Mouse (Mus musculus) embryo, embryonic 11 days (tissue): ENCODE data around the gene Arrdc5.

Experiments
- DNase-seq: peaks from one replicate; pipeline ENCODE4 v3.0.0-alpha.2; 2015

Gene Arrdc5

DNA sequence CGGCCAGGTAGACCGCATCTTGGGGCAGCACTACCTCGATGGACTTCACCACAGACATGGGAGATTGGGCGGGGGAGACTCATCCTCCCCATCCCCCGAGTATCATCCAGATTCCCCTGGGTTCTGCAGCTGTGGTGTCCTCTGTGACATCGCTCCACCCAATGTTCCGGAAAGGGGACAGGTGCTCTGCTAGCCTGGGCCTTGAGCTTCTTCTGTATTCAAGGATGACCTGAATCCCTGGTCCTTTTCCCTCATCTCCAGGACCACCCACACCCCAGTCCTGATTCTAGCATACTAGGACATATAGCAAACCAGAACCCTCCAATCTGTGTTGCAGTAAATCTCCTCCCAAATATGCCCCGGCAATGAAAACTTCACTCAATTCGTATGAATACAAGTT lies at the start of gene Arrdc5:
Gene Arrdc5 (minus strand): TSS at position 101 of the 400 bp plus-strand sequence.
- DNase-seq, result no peak

DNA sequence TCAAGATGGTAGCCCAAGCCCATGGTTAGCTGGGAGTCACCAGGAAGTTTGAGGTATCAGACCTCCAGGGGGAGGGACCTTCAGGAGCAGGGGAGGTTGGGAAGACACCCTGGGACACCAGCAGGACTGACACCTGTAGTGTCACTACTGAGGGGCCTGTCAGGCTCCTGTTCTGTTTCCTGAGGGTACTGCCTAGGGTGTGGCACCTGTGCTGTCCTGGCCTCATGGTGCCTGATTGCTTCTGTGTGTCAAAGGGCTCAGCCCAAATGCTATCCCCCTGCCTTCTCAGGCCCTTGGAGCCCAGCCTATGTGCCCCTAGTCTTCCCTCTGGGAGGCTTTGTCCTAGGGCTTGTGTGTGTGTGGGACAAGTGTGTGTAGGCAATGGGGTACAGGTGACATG lies 48.5 kb upstream of the Arrdc5 start:
- DNase-seq, result no peak

DNA sequence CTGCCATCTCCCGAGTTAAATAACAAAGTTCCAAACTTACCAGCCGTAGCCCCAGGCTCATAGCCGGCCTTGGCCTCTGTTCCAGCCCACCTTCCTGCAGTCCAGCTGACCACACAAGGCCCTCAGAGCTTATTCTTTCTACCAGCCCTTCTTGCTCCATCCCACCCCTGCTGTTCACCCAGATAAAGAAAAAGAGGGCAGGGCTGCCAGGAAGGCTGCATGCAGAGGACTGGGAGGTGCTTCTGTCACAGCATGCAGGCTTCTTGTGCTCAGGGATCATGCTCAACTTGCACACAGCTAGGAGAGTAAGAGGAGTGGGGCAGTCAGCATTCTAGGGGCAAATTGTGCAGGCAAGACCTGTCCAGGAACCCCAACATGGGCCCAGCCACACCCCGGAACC lies 48.0 kb upstream of the Arrdc5 start:
- DNase-seq, result no peak

DNA sequence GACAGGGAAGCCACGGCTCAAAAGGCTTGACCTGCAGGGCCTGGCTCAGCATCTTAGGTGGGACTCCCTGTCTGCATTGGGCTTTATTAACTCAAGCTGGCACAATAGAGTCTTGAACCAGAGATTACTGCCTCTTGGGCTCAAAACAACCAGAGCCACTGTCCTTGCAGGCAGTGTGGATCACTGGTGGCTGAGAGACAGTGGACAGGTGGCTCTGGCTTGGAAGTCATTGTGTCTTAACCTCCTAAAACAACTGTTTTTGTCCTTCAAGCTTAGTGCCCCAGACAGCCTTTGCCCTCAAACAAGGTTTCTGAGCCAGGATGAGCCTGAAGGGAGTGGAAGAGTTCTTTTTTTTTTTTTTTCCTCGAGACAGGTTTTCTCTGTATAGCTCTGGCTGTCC lies 45.3 kb upstream of the Arrdc5 start:
- no peak for DNase-seq

DNA sequence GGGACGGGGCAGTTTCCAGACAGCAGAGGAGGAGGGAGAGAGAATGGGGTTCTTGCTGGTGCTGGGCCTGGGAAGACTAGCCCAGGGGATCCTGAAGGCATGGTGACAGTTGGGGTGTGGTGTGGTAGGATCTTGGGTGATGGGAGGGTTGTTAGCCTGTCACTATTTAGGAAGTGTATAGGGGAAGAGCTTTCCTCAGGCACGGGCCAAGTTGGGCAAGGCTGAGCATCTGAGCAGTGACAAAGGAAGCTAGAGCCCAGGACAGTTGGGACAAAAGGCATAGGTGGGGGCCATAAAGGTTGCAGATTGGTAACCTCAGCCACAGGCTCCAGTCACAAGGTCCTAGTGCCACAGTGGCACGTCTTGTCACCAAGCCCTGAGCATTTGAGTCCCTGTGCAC lies 43.4 kb upstream of the Arrdc5 start:
- no peak for DNase-seq

DNA sequence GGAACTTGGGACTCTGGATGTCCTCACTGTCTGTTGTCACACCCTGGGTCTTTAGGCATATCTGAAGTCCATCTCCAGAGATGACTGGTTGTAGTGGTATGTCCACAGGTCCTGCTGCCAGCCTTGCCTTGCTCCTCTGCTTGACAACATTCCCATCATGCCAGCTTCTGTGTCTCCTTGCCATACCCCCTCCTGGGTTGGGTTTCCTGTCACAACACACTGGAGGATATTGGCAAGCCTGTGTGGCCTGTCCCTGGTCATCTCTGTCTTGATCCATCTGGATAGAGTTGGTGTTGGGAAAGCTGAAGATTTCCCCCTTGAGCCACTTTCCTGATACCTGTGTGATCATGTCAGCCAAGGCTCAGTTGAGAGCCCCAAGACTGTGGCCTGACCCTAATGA lies 40.6 kb upstream of the Arrdc5 start:
- DNase-seq, result no peak

DNA sequence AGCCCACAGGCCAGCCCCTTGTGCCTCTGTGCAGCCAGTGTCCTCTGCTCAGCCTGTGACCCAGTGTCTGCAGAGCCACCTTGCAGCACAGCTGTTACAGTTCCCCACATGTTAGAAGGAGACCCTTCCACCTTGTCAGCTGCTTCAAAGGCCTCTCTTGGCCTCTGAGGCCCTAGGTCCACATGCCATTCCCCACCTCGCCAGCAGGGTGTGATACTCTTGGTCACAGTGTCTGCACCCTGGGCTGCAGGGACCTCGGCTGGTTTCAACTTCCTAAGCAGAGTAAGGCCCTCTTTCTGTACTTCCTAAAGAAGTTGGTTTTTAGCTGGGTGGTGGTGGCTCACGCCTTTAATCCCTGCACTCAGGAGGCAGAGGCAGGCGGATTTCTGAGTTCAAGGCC lies 38.8 kb upstream of the Arrdc5 start:
- peak; percentile 47 for DNase-seq

DNA sequence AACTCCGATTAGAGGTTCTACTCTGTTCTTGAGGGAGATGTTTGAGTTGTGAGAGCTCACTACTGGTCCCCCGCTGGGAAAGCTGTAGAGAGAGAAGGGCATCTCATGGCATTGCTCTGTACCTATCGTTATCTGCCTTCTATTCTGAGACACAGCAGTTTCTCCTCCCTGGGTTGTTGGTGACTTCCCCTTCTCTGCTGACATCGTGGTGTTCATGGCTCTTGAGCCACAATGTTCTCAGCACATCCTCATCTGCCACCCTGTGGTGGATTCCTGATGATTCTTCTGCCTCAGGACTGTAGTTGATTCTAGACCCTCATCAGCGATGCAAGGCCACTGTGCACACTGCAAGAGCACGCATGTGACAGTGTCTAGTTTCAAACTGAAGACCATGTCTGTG lies 37.7 kb upstream of the Arrdc5 start:
- no peak for DNase-seq

DNA sequence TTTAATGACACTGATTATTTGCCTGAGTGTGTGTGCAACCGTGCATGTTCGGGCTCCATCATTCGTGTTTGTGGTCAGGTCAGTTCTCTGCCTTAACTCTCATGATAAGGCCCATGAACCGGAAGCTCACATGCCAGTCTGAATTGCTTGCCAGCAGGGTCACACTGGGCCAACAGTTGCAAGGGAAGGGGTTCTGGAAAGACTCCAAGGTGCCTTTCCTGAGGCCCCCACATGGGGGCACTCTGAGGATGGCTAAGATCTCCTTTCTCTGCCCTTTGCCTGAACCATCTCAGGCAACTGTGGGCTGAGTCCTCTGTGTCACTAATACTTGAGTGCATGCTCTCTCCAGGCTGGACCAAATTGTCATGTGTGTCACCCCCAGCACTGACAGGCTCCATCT lies 37.1 kb upstream of the Arrdc5 start:
- peak; percentile 55 for DNase-seq

DNA sequence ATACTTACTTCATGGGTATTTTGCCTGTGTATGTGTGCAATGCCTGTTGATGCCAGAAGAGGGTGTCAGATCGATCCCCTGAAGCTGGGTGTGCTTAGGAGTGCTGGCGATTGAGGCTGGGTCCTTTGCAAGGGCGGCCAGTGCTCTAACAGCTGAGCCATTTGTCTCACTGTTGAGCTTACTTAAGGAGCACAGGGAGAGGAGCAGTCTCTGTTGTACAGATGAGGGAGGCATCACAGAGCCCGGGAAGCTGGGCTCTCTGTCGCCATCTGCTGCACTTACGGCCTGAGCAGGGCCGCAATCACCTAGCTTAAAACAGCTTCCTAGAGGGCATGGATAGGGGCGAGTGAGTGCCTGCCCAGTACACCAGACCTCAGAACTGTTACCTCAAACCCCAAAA lies 32.9 kb upstream of the Arrdc5 start:
- peak; percentile 34 for DNase-seq

DNA sequence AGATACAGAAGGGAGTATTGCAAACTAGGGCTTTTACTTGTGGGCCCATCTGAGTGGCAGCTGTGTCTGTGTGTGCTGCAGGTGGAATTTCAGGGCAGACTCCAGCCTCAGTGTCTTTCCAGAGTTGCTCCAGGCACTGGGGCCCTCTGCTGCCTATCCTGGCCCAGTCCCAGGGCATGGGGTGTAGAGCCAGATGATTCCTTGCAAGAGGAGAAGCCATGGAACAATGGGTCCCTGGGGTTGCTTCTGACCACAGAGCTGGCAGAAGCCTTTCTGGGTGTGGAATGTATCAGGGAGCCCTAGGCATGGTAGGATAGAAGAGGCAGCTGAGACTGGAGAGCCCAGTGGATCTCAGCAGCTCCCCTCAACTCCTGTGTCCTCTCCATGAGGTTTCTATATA lies 31.2 kb upstream of the Arrdc5 start:
- no peak for DNase-seq

DNA sequence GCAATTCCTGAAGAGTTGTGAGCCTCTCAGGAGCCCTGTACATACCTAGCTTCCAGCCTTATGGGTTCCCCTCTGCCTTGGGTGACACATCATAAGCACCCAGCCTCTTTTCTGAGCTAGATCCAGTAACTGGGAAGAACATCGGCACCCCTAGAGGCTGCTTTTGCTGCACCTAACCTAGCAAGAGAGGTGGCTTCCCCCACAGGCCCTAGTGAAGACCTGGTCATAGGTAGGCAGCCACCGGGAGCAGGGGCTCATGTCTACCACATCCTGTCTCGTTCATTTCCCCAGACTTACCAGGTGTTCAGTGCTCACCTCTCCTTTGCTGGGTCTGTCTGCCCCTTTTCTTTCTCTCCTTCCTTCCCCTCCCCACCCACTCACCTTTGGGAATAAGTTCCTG lies 30.3 kb upstream of the Arrdc5 start:
- no peak for DNase-seq

DNA sequence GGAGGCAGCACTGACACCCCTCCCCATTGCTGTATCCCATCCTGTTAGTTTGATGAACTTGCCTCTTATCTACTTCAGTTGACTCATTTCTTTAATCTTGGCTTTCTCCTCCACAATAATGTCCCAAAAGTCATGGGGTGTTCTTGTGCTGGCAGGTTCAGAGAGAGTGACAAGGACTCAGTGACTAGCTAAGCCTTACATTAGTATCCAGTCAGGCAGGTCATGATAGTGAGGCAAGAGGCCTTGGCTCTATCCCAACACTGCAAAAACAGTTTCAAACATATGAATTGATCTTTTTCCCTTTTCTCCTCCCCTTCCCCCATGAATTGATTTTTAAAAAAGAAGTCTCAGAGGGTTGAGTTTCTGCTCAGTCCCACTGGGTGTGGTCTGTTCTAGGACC lies 29.2 kb upstream of the Arrdc5 start:
- no peak for DNase-seq

DNA sequence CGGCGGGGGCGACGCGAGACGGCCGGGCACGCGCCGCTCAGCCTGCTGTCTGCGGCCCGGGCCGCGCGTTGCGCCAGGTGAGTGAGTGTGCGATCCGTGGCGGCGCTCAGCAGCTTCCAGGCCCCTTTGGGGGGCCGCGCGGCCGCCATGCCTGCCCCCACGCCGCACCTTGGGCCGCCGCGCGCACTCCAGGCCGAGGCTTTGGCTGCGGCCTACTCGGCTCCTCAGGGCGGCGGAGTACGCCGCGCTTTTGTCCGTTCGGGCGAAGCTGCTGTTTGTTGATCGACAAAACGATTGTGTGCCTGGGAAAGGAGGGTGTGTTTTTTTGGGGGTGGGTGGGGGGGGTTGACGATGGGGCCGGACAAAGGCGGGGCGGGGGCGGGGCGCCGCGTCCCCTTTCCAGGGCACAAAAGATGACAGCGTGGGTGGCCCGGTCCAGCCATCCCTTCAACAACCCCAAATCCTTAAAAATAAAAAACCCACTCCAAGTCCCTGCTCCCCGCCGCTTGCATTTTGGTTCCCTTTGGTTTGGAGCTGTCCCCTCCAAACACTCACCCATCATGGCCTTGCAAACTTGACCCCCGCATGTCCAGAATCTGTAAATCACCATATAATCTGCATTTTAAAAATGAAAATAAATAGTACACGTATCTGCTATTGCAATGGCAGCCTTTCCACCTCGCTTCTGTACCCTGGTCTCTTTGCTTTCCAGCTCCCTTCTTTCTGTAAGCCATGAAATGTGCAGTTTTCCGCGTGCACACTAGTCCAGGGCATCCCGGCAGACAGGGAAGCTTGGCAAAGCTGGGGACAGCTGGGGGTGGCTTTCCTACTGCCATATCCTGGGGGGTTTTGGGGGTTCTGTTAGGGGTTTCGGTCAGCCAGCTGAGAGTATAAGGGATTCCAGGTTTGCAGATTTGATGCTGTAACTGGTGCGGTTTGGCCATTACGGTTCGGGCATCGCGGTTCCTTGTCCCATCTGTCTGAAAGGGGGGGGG lies 26.4 kb upstream of the Arrdc5 start:
- DNase-seq, result peak; percentile 53

DNA sequence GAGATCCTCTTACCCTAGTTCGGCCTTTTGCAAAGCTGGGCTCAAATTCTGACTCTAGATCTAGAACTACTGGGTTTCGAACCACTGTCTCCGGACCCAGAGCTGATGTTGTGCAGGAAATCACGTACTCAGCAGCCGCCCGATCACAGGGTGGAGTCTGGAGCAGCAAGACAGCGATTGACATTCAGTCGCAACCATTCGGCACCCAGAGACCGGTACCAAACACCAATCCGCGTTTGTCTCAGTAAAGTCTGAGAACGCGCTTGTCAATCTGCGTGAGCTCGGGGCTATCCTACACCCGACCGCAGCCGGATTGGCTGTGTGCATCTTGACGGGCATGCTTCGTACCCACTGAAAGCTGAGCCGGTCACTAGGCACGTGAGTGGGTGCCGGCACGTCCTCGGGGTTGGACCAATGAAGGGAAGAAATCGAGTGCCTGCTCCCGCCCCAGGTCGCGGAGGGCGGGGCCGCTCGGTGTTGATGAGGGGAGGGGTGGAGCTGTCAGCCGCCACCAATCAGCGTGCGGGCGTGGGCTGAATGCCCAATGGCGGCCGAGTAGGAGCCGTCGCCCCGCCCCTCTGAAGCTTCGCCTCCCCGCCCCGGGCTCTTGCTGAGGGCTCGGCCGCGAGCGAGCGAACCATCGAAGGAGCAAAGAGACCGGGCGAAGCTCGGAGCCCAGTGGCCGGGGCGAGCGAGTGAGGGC lies 25.5 kb upstream of the Arrdc5 start, which contains the start of gene Kdm4b:
Gene Kdm4b (plus strand): TSS at position 613 of the 703 bp plus-strand sequence.
- DNase-seq, result peak; percentile 100

DNA sequence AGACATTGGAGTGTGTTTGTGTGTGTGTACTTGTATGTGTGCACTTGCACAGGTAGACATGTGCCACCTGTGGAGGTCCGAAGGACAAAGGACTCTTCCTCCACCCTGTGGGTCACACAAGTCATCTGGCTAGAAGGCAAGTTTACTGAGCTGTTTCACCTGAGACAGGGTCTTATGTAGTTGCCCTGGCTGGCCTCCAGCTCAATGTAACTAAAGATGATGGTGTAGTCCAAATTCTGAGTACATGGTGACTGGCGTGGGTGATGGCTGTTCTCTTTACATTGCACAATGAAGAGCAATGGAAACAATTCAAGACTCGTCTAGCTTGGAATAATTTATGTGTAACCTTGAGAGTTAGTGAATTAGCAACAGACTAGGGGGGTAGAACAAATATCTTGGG lies 24.3 kb upstream of the Arrdc5 start:
- no peak for DNase-seq

DNA sequence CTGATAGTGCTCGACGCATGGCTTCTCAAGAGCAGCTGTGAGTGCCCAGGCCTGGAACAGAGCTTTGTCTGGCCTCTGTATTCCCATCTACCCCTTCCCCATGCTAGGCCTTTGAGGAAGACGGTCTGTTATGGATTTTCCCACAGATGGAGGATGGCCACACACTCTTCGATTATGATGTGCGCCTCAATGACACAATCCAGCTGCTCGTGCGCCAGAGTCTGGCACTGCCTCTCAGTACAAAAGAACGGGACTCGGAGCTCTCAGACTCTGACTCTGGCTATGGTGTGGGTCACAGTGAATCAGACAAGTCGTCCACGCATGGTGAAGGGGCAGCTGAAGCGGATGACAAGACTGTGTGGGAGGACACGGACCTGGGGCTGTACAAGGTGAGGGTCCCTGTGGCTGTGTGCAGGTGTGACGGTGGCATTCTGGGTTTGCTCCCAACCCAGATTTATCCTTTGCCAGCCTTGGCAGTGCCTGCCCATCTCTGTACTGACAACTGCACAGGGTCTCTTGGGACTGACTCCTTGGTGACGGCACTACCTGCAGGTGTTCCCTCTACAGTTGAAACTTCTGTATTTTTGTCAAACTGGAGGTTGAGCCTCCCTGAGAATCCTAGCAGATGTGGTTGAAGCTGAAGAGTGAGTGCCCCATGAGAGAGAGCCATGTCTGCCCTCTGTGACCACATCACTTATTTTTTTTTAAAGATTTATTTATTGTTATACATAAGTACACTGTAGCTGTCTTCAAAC lies 9.3 kb upstream of the Arrdc5 start:
- no peak for DNase-seq

DNA sequence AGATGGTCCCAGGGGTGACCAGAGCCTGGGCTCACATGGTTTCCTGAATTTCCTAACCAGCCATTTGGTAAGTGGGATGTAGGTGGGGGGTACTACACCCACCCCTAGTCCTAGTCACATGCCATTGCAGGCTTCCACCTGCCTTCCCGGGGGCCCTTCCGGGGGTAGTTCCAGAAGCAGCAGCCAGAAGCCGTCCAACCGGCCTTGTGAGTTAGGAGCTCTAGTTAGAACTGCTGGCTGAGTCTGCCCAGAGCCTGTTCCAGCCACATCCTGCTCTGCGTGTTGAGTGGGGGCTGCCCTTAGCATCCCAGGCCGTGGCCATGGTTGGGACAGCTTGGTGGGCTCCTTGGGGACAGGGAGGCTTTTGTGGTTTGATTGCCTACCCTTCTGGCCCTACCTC lies 8.0 kb upstream of the Arrdc5 start:
- no peak for DNase-seq

DNA sequence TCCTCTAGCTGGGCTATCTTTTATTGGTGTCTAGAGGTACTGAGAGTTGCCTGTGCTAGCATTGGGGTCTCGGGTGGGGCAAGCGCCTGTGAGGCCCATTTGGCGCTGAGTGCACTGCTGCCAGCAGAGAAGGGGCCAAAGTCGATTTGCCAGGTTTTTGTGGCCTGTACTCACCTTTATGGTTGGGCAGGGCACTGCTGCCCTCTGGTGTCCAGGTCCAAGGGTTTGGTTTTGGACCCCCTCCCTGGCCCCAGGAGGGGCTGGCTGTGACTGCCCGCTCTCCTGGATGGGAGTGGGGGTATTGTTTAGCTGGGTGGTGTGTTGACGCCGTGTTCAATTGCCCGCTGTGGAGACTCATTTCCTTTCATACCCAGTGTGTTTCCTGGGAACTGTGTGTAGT lies 5.7 kb upstream of the Arrdc5 start:
- peak; percentile 30 for DNase-seq

DNA sequence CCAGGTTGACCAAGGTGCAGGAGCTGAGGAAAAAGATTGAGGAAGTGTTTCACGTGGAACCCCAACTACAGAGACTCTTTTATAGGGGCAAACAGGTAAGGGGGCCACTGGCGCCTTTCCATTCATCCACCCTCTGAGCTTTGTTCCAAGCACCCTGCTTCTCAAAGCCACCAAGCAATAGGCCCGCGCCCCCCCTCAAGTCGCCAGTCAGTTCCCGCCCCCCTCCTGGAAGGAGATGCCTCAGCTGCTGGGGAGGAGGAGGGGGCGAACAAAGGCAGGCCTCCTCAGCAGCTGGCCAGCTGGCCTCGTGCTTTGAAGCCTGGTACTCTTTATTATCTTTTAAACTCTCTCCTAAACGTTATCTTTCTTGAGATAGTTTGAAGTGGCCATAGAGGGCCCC lies 5.1 kb upstream of the Arrdc5 start:
- DNase-seq, result no peak

DNA sequence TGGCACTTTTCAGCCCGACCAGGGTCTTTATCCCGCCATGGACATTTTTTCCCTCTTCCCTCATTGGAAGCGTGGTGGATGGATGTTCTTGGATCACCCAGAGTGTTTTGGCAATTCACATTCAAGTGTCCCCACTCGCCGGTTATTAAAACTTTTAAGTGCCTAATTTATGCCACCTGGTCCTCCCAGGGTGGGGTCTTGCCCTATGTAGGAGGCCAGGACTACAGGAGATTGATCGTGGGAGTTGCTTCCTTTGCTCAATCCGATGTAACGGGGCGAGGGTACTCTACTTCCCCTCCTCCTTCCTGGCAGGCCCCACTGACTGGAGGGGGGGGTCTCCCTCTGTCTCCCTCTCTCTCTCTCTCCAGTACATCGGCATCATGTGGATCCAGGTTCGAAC lies 4.6 kb upstream of the Arrdc5 start:
- no peak for DNase-seq

DNA sequence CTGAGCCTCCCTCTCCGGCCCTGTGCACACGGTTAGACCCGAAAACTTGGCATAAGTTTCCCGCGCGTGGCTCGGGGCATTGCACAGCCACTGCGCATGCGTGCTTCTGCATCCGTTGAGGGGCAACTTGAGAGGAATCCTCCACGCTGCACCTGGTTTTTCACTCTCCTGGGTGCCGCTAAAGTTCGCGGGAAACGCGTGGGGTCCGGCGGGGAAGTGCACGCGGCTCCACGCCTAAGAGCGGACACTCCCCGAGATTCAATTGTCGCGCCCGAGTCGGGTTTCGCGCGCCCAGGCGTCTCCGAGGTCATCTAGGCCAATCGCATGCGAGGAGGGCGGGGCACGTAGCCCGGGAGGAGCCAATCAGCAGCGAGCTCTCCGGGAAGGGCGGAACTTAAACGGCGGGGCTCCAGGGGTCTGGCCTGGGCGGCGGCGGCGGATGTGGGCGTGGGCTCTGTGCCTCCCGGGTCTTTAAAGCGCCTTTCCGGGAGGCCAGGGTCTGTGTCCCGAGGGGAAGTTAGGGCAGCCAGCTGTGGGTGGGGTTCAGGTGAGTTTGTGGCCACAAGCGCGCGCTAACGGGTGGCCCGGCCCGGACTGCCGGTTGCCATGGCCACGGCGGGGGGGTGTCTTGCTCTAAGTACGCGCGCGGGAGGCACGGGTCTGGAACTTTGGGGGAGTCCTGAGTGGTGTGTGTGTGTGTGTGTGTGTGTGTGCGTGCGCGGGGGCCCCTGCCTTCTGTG lies 3.9 kb upstream of the Arrdc5 start:
- peak; percentile 99 for DNase-seq
